Mouse (Mus musculus) lung, postnatal 0 days (tissue): ENCODE measurements around the gene Hmbs.

ENCODE experiments used
- CTCF ChIP-seq: IDR thresholded peaks from 2 replicates; pipeline ENCODE4 v1.5.1; 2016; ENCODE audit warnings: antibody characterized with exemption, mild to moderate bottlenecking
- EP300 ChIP-seq: IDR thresholded peaks from 2 replicates; pipeline ENCODE4 v1.6.1; 2016; ENCODE audit warnings: antibody characterized with exemption, mild to moderate bottlenecking, control low read depth

DNA sequence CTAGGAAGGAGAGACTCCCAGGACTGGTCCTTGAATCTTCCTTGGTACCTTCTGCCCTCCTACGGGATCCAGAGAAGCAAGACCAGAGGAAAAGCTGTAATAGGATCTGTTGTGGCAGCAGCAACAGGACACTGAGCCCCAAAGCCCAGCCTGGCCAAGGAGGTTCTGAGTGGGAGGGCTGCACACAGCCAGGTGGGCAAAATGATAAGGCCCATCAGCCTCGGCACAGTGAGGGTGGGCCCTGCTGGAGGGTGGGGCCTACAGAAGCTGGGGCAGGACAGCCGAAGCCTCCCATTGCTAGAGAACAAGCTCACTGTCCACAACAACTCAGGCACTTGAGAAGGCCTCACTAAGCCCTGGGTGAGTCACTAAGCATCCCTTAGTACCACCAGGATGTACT, 1.9 kb downstream of the Hmbs start:
- TF ChIP-seq EP300 (no peak), CTCF (no peak)
